Mouse (Mus musculus): ENCODE measurements around the gene Sds. TPM values are rescaled to one million over a fixed set of nuclear protein-coding genes. Genes with fewer than 3 reads are reported as not detected.
A peak's percentile ranks its signal among the peaks of the same experiment; 100 is the strongest.

Sds gene
- total RNA-seq, 2 experiments from 2014 or later, result not detected

GRCm38 (mm10) chr5:120507311-120507710 lies 31.0 kb downstream of the Sds start:
- ATAC-seq (replicated peaks; ENCODE audit: low FRiP score, low TSS enrichment, poor library complexity, severe bottlenecking), result no peak

- peak; percentile 98 for ATAC-seq (replicated peaks; ENCODE audit: low FRiP score, low TSS enrichment, poor library complexity, severe bottlenecking)
Observed at GRCm38 (mm10) chr5:120510982-120511642, 34.8 kb downstream of the Sds start, which contains the start of gene Slc8b1. Slc8b1 (plus strand) TSS chr5:120511168.

GRCm38 (mm10) chr5:120511643-120512220 lies 35.4 kb downstream of the Sds start:
- no peak for ATAC-seq (replicated peaks; ENCODE audit: low FRiP score, low TSS enrichment, poor library complexity, severe bottlenecking)

- ATAC-seq (replicated peaks; ENCODE audit: low FRiP score, low TSS enrichment, poor library complexity, severe bottlenecking), result no peak
Observed at GRCm38 (mm10) chr5:120512911-120513555, 36.7 kb downstream of the Sds start.

- ATAC-seq (replicated peaks; ENCODE audit: low FRiP score, low TSS enrichment, poor library complexity, severe bottlenecking), result no peak
Observed at GRCm38 (mm10) chr5:120514031-120514677, 37.8 kb downstream of the Sds start.

GRCm38 (mm10) chr5:120514754-120515153 lies 38.4 kb downstream of the Sds start:
- no peak for ATAC-seq (replicated peaks; ENCODE audit: low FRiP score, low TSS enrichment, poor library complexity, severe bottlenecking)

GRCm38 (mm10) chr5:120515451-120515850 lies 39.1 kb downstream of the Sds start:
- no peak for ATAC-seq (replicated peaks; ENCODE audit: low FRiP score, low TSS enrichment, poor library complexity, severe bottlenecking)

- no peak for ATAC-seq (replicated peaks; ENCODE audit: low FRiP score, low TSS enrichment, poor library complexity, severe bottlenecking)
Observed at GRCm38 (mm10) chr5:120516221-120516984, 40.1 kb downstream of the Sds start.

GRCm38 (mm10) chr5:120517552-120517951 lies 41.2 kb downstream of the Sds start:
- no peak for ATAC-seq (replicated peaks; ENCODE audit: low FRiP score, low TSS enrichment, poor library complexity, severe bottlenecking)

GRCm38 (mm10) chr5:120522649-120523048 lies 46.3 kb downstream of the Sds start:
- ATAC-seq (replicated peaks; ENCODE audit: low FRiP score, low TSS enrichment, poor library complexity, severe bottlenecking), result no peak

GRCm38 (mm10) chr5:120524736-120525135 lies 48.4 kb downstream of the Sds start:
- no peak for ATAC-seq (replicated peaks; ENCODE audit: low FRiP score, low TSS enrichment, poor library complexity, severe bottlenecking)

GRCm38 (mm10) chr5:120525737-120526136 lies 49.4 kb downstream of the Sds start:
- ATAC-seq (replicated peaks; ENCODE audit: low FRiP score, low TSS enrichment, poor library complexity, severe bottlenecking), result peak; percentile 56; the same call in 1 of the 2 replicates

- no peak for ATAC-seq (replicated peaks; ENCODE audit: low FRiP score, low TSS enrichment, poor library complexity, severe bottlenecking)
Observed at GRCm38 (mm10) chr5:120526311-120526710, 50.0 kb downstream of the Sds start.

GRCm38 (mm10) chr5:120527296-120527964 lies 51.1 kb downstream of the Sds start:
- ATAC-seq (replicated peaks; ENCODE audit: low FRiP score, low TSS enrichment, poor library complexity, severe bottlenecking), result no peak

- ATAC-seq (replicated peaks; ENCODE audit: low FRiP score, low TSS enrichment, poor library complexity, severe bottlenecking), result no peak
Observed at GRCm38 (mm10) chr5:120531631-120532030, 55.3 kb downstream of the Sds start.
